Mouse (Mus musculus): ENCODE data around the gene Nt5m.

Nt5m gene

DNA sequence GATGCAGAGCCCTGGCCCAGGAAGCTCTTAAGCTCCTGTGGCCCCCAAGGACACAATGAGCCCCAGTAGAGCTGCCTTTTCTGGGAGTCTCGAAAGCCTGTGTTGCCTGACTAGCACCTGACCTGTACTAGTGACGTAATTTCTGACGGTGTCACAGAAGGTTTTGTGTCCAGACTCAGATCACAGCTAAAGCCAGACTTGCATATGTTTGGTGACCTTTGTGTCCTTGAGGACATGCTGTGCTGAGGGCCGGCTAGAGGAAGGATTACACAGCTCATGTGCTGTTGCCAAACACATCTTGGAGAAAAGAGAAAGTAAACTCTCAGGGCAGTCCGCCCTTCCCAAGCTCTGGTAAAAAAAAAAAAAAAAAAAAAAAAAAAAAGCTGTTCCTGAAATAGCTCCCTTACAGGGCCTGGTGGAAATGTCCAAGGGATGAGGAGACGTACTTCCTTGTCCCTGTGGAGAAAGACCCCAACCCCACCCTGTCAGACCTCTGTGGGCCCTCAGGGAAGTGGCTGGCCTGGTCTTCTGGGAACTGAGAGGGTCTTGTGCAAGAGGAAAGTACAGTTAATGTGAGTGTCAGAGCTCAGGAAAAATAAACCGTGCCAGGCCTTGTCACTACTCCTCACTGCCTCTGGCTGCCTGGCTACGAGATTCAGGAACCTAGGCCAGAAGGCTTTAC lies 62.9 kb downstream of the Nt5m start:
- no peak for DNase-seq (ENCODE audit: low spot score in 2 of 2)

DNA sequence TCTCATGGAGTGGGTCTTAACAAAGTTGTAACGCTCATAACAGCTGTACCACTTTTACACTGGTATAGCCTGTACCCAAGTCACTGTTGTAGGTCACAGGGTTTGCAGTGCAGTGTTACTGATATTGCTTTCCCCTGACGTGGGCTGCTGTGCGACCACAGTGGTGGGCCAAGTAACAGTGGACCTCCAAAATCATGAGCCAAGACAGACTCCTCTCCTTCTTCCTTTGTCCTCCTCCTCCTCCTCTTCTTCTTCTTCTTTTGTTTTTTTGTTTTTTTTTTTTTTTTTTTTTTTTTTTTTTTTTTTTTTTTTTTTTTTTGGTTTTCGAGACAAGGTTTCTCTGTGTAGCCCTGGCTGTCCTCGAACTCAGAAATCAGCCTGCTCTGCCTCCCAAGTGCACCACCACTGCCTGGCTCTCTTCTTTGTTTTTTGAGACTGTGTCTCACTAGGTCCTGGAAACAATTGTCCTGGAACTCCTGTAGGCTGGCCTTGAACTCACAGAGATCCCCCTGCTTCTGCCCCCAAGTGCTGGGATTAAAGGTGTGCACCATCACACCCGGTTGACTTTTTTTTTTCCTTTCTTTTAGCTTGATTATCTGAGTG lies 67.4 kb downstream of the Nt5m start:
- no peak for DNase-seq (ENCODE audit: low spot score in 2 of 2)

DNA sequence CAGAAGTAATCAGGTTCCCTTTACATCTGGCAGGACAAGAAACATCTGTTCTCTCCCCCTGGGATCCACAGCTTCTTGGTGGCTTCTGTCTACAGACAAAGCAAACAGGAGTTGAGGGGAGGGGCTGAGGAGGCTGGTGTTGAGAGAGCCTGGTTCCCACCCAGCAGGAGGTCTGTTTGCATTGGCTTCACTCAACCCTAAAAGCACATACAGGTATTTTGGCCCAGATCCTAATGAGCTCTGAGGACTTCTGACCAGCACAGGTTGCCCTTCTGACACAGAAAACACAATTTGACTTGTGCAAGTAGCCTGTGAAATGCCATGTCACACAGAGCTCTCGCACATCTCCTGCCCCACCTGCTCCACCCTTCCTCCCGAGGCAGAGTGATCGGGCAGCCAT lies 69.2 kb downstream of the Nt5m start:
- DNase-seq (ENCODE audit: low spot score in 2 of 2): no peak

GRCm38 (mm10) chr11:59910586-59910985 lies 71.3 kb downstream of the Nt5m start:
- DNase-seq (ENCODE audit: low spot score in 2 of 2): no peak

DNA sequence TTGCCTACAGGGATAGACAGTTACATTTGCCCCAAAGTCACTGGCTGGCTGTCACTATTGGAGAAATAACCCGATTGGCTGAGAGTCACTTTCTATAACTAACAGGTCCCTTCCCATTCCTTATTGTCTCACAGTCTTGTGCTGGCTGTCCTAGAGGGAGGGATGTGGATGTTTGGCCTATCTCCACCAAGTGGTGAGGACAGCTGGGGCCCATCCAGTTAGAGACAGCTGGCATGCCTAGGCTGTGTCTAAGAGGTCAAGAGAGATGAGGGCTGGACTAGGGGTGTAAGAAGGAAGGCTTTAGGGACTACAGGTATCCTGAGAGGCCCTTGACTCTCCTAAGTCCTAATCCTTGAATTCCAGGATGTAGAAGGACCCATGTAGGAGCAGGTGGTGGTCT lies 72.3 kb downstream of the Nt5m start:
- no peak for DNase-seq (ENCODE audit: low spot score in 2 of 2)

- DNase-seq (ENCODE audit: low spot score in 2 of 2): no peak
Observed at GRCm38 (mm10) chr11:59913702-59914101, 74.5 kb downstream of the Nt5m start.

- no peak for DNase-seq (ENCODE audit: low spot score in 2 of 2)
Observed at GRCm38 (mm10) chr11:59918014-59918413, 78.8 kb downstream of the Nt5m start.

GRCm38 (mm10) chr11:59919401-59919800 lies 80.2 kb downstream of the Nt5m start:
- no peak for DNase-seq (ENCODE audit: low spot score in 2 of 2)

DNA sequence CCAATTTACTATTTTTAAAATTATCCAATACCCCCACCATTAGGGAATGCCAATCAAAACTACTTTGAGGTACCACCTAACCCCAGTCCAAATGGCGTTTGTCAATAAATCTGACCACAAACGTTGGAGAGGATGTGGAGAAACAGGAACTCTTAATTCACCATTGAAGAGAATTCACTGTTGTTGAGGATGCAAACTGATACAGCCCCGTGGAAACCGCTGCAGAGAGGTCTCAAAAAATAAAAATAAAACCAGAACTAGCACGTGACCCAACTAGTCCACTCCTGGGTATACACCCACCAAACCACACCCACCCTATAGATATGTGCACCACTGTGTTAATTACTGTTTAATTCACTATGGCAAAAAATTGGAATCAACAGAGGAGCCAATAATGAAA lies 81.1 kb downstream of the Nt5m start:
- no peak for DNase-seq (ENCODE audit: low spot score in 2 of 2)

- no peak for DNase-seq (ENCODE audit: low spot score in 2 of 2)
Observed at GRCm38 (mm10) chr11:59921265-59921664, 82.0 kb downstream of the Nt5m start.

DNA sequence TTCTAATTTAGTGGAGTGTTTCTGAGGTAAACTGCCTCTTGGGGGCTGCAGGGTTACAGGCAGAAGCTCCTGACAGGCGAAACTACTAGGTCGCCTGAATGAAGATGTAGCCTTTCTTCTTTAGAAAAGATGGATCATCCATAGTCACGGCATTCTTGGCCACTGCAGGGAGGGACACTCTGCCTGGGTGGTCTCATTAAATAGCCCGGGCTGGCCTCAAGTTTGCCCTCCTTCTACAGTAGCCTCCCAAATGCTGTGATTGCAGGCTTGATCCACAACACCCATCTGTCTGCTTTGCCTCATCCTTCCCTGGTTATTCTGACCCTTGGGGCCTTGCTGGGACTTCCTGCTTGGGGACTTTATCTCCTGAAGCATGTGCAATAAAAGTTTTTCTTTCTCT lies 90.8 kb downstream of the Nt5m start:
- DNase-seq (ENCODE audit: low spot score in 2 of 2): no peak

Measured in spleen, postnatal 4 days (tissue).